Mouse (Mus musculus): ENCODE results near the gene Mesp1. TPM values are rescaled to one million over a fixed set of nuclear protein-coding genes. Genes with fewer than 3 reads are reported as not detected.

The Mesp1 gene
- 0.32 TPM in 1 of 2 replicates, not detected in the other for polyA plus RNA-seq (2012; rRNA removed; ENCODE audit: low replicate concordance)

GRCm38 (mm10) chr7:79793688-79794087 lies at the start of gene Mesp1:
Gene Mesp1 (minus strand): TSS chr7:79793788.

GRCm38 (mm10) chr7:79810611-79811506 lies 17.3 kb upstream of the Mesp1 start, which contains the start of gene Mesp2:
Gene Mesp2 (plus strand): TSS chr7:79810727.

GRCm38 (mm10) chr7:79742659-79743536 lies 50.7 kb downstream of the Mesp1 start, which contains the start of the genes Pex11a and Wdr93:
Gene Pex11a (minus strand): TSS chr7:79743131.
Gene Wdr93 (plus strand): TSS chr7:79743163.

Other genes starting within 250 kb of the Mesp1 start
- gene Rhcg, start 176.1 kb downstream of the Mesp1 start, polyA plus RNA-seq (2012; rRNA removed; ENCODE audit: low replicate concordance) = 0.10 and 0.27 TPM in 2 replicates
- 0.21 and 1.5 TPM in 2 replicates for gene Ticrr, start 133.6 kb downstream of the Mesp1 start, polyA plus RNA-seq (2012; rRNA removed; ENCODE audit: low replicate concordance)
- gene Kif7, start 78.1 kb downstream of the Mesp1 start, polyA plus RNA-seq (2012; rRNA removed; ENCODE audit: low replicate concordance) = 4.2 and 7.4 TPM in 2 replicates
- 917 and 2,535 TPM in 2 replicates for gene Plin1, start 60.9 kb downstream of the Mesp1 start, polyA plus RNA-seq (2012; rRNA removed; ENCODE audit: low replicate concordance)
- gene Pex11a, start 50.7 kb downstream of the Mesp1 start, polyA plus RNA-seq (2012; rRNA removed; ENCODE audit: low replicate concordance) = 41.8 and 75.1 TPM in 2 replicates
- gene Wdr93, start 50.6 kb downstream of the Mesp1 start, polyA plus RNA-seq (2012; rRNA removed; ENCODE audit: low replicate concordance) = 3.0 and 10.0 TPM in 2 replicates
- gene Mesp2, start 16.9 kb upstream of the Mesp1 start, polyA plus RNA-seq (2012; rRNA removed; ENCODE audit: low replicate concordance) = 0.21 and 0.42 TPM in 2 replicates
- 69.4 and 575 TPM in 2 replicates for gene Anpep, start 67.3 kb upstream of the Mesp1 start, polyA plus RNA-seq (2012; rRNA removed; ENCODE audit: low replicate concordance)
- gene Ap3s2, start 126.9 kb upstream of the Mesp1 start, polyA plus RNA-seq (2012; rRNA removed; ENCODE audit: low replicate concordance) = 14.5 and 18.6 TPM in 2 replicates
- gene Arpin, start 141.6 kb upstream of the Mesp1 start, polyA plus RNA-seq (2012; rRNA removed; ENCODE audit: low replicate concordance) = 12.5 and 22.2 TPM in 2 replicates
- gene Zfp710, start 231.0 kb upstream of the Mesp1 start, polyA plus RNA-seq (2012; rRNA removed; ENCODE audit: low replicate concordance) = 21.2 and 37.4 TPM in 2 replicates

Measured in subcutaneous adipose tissue, adult 2 months (tissue).